Mouse (Mus musculus) G1E (cell line): ENCODE results near the gene Ppp1r36. TPM values are rescaled to one million over a fixed set of nuclear protein-coding genes. Genes with fewer than 3 reads are reported as not detected.

Experiments used
- ATAC-seq: 2 replicates; pipeline ENCODE4 v1.8.0; 2016; ENCODE audit warnings: mild to moderate bottlenecking; ENCODE audit not compliant: insufficient number of reproducible peaks, poor library complexity, low FRiP score, severe bottlenecking; ENCODE audit errors: extremely low read depth
- DNase-seq: peaks from one replicate; pipeline ENCODE4 v3.0.0; 2012; ENCODE audit warnings: low spot score
- H3K27me3 ChIP-seq: 2 replicates; pipeline ENCODE4 v1.6.1; 2012; ENCODE audit warnings: mild to moderate bottlenecking, low read length, inconsistent platforms; ENCODE audit not compliant: insufficient read depth
- H3K36me3 ChIP-seq: replicated peaks from 2 replicates; pipeline ENCODE3; 2012; ENCODE audit warnings: mild to moderate bottlenecking, inconsistent platforms
- H3K4me1 ChIP-seq: 2 replicates; pipeline ENCODE4 v1.6.1; 2012; ENCODE audit warnings: low read depth, low read length, inconsistent platforms, mixed read lengths; ENCODE audit not compliant: insufficient read depth
- H3K4me3 ChIP-seq: 2 replicates; pipeline ENCODE4 v1.5.1; 2012; ENCODE audit warnings: low read depth, mild to moderate bottlenecking, inconsistent platforms, low read length, moderate library complexity, mixed read lengths
- H3K9me3 ChIP-seq: replicated peaks from 2 replicates; pipeline ENCODE4 v1.6.1; 2012; ENCODE audit warnings: inconsistent platforms
- CTCF ChIP-seq: IDR thresholded peaks from 2 replicates; pipeline ENCODE4 v1.5.1; 2012; ENCODE audit warnings: low read depth, low read length, inconsistent platforms, mixed read lengths
- GATA1 ChIP-seq: IDR thresholded peaks from 2 replicates; pipeline ENCODE4 v1.6.1; 2012; ENCODE audit warnings: borderline replicate concordance, low read length, inconsistent platforms, mixed read lengths
- GATA2 ChIP-seq: IDR thresholded peaks from 2 replicates; pipeline ENCODE4 v1.6.1; 2012; ENCODE audit warnings: low read depth, low read length, inconsistent platforms, borderline replicate concordance
- POLR2AphosphoS5 ChIP-seq: IDR thresholded peaks from 2 replicates; pipeline ENCODE4 v1.6.1; 2012; ENCODE audit warnings: low read depth, low read length, inconsistent platforms; ENCODE audit not compliant: insufficient replicate concordance
- TAL1 ChIP-seq: conservative IDR thresholded peaks from 2 replicates; pipeline ENCODE4 v1.6.1; 2012; ENCODE audit warnings: low read depth, low read length, inconsistent platforms, mixed read lengths
- polyA plus RNA-seq: library from polyadenylated mRNA; stranded (reverse); fragments of >175 nt; gene quantifications from 2 replicates; pipeline ENCODE4 v1.2.3, GENCODE M21; 2012
- total RNA-seq, 2 experiments: library from RNA; stranded (forward) in 1 of 2; stranded (reverse) in 1 of 2; fragments of 200-1000 nt in 1 of 2; fragments of >200 nt in 1 of 2; fragmentation: Nextera tagmentation in 1 of 2; gene quantifications; 2 replicates each; pipeline ENCODE4 v1.2.3; 2014 to 2017

The Ppp1r36 gene
- total and polyA plus RNA-seq, 3 experiments = 0.38 TPM; not detected in 2

- no peaks in the 10 kb centered on the region for H3K9me3 ChIP-seq
- DNase-seq (peak; percentile 37), ATAC-seq (0 out of 2 replicates have a peak, but pooled peaks have one; percentile 29)
- H3K36me3 ChIP-seq = peaks cover 65% of the 10 kb centered on the region
- no peaks in the 10 kb centered on the region for H3K27me3 ChIP-seq
- TF ChIP-seq GATA1 (no peak), CTCF (peak; percentile 67; the same call in 1 of the 2 replicates)
- H3K4me3 ChIP-seq = no peak overlapping the region; the same call in 1 of the 2 replicates
- H3K4me1 ChIP-seq = peaks cover 89% of the 10 kb centered on the region
Measured at GRCm38 (mm10) chr12:76376649-76377048, 40.7 kb upstream of the Ppp1r36 start.

GRCm38 (mm10) chr12:76377059-76377458 lies 40.3 kb upstream of the Ppp1r36 start:
- Histone ChIP-seq H3K4me1 (peaks cover 87% of the 10 kb centered on the region), H3K9me3 (no peaks in the 10 kb centered on the region), H3K27me3 (no peaks in the 10 kb centered on the region), H3K4me3 (no peak overlapping the region), H3K36me3 (peaks cover 67% of the 10 kb centered on the region)
- DNase-seq = no peak
- ATAC-seq = no peak
- TF ChIP-seq GATA1 = no peak

- H3K4me3 ChIP-seq = no peak overlapping the region; the same call in 1 of the 2 replicates
Measured at GRCm38 (mm10) chr12:76377726-76378125, 39.6 kb upstream of the Ppp1r36 start.

GRCm38 (mm10) chr12:76378556-76378955 lies 38.8 kb upstream of the Ppp1r36 start:
- H3K4me1 ChIP-seq = peaks cover 74% of the 10 kb centered on the region
- no peak overlapping the region for H3K4me3 ChIP-seq
- H3K27me3 ChIP-seq = no peaks in the 10 kb centered on the region
- ATAC-seq = no peak
- peaks cover 63% of the 10 kb centered on the region for H3K36me3 ChIP-seq
- TF ChIP-seq CTCF (no peak), TAL1 (no peak), GATA1 (no peak), GATA2 (no peak), POLR2AphosphoS5 (no peak)
- no peak for DNase-seq
- no peaks in the 10 kb centered on the region for H3K9me3 ChIP-seq

More at GRCm38 (mm10) chr12:76377726-76378125, 39.6 kb upstream of the Ppp1r36 start:
- Histone ChIP-seq H3K4me1 (peaks cover 80% of the 10 kb centered on the region), H3K9me3 (no peaks in the 10 kb centered on the region), H3K27me3 (no peaks in the 10 kb centered on the region), H3K36me3 (peaks cover 60% of the 10 kb centered on the region)
- no peak for TF ChIP-seq CTCF
- no peak for TF ChIP-seq GATA2
- TF ChIP-seq POLR2AphosphoS5 = no peak
- no peak for TF ChIP-seq GATA1
- no peak for TF ChIP-seq TAL1
- no peak for DNase-seq
- ATAC-seq = no peak

GRCm38 (mm10) chr12:76380151-76380550 lies 37.2 kb upstream of the Ppp1r36 start:
- no peak for ATAC-seq
- no peak for TF ChIP-seq GATA2
- TF ChIP-seq POLR2AphosphoS5 = no peak
- no peak for TF ChIP-seq GATA1
- no peak for TF ChIP-seq CTCF
- TF ChIP-seq TAL1 = no peak
- DNase-seq = no peak
- Histone ChIP-seq H3K27me3 (no peaks in the 10 kb centered on the region), H3K4me1 (peaks cover 65% of the 10 kb centered on the region), H3K9me3 (no peaks in the 10 kb centered on the region), H3K4me3 (no peak overlapping the region), H3K36me3 (peaks cover 66% of the 10 kb centered on the region)

GRCm38 (mm10) chr12:76385342-76385741 lies 32.0 kb upstream of the Ppp1r36 start:
- ATAC-seq (no peak), DNase-seq (no peak)
- peaks cover 75% of the 10 kb centered on the region for H3K36me3 ChIP-seq
- no peaks in the 10 kb centered on the region for H3K9me3 ChIP-seq
- H3K4me1 ChIP-seq = peaks cover 38% of the 10 kb centered on the region
- H3K4me3 ChIP-seq = no peak overlapping the region
- no peak for TF ChIP-seq GATA2
- no peak for TF ChIP-seq CTCF
- no peak for TF ChIP-seq POLR2AphosphoS5
- no peak for TF ChIP-seq TAL1
- TF ChIP-seq GATA1 = no peak
- no peaks in the 10 kb centered on the region for H3K27me3 ChIP-seq

- H3K9me3 ChIP-seq = no peaks in the 10 kb centered on the region
- H3K27me3 ChIP-seq = no peaks in the 10 kb centered on the region
- TF ChIP-seq POLR2AphosphoS5 (no peak), GATA1 (no peak), CTCF (no peak), TAL1 (no peak), GATA2 (no peak)
- no peak overlapping the region; the same call in 1 of the 2 replicates for H3K4me3 ChIP-seq
- ATAC-seq (no peak), DNase-seq (no peak)
- peaks cover 71% of the 10 kb centered on the region for H3K36me3 ChIP-seq
- H3K4me1 ChIP-seq = peaks cover 52% of the 10 kb centered on the region
Measured at GRCm38 (mm10) chr12:76388794-76389193, 28.5 kb upstream of the Ppp1r36 start.
